Mouse (Mus musculus) activated CD4-positive, CD25-positive, alpha-beta regulatory T cell, adult 4 months (primary cell): ENCODE data around the gene Alox5ap. TPM values are rescaled to one million over a fixed set of nuclear protein-coding genes. Genes with fewer than 3 reads are reported as not detected.

Experiments used
- ATAC-seq: one replicate; pipeline ENCODE4 v1.8.0; 2017
- polyA plus RNA-seq, 2 experiments: library from polyadenylated mRNA; unstranded; fragments of 100-300 nt; shearing (Covaris generic); gene quantifications; one replicate each; pipeline ENCODE4 v1.2.1; 2017

The Alox5ap gene
- 1 to 10 TPM; 1.5 to 3.0 TPM for polyA plus RNA-seq

DNA sequence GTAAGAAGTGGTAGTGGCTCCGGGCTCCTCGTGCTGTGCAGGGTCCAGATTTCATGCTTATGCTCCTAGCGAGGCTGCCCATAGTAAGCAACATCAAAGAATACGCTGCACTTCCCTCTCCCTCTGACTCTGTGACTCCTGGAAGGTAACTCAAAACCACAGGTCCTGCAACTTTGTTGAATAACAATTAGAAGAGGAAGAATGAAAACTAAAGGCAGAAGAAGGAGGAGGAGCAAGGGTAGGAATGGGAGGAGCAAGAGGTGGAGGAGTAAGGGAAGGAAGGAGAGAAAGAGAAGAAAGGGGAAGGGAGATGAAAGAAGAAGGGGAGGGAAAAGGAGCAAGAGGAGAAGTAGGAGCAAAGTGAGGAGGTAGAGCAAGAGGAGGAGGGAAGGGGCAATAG lies at the start of gene Alox5ap:
Gene Alox5ap, plus strand, starts transcription at position 363 of the 400 bp plus-strand sequence.
- no peak for ATAC-seq

GRCm38 (mm10) chr5:149215540-149215939 lies 49.0 kb upstream of the Alox5ap start:
- ATAC-seq: no peak

DNA sequence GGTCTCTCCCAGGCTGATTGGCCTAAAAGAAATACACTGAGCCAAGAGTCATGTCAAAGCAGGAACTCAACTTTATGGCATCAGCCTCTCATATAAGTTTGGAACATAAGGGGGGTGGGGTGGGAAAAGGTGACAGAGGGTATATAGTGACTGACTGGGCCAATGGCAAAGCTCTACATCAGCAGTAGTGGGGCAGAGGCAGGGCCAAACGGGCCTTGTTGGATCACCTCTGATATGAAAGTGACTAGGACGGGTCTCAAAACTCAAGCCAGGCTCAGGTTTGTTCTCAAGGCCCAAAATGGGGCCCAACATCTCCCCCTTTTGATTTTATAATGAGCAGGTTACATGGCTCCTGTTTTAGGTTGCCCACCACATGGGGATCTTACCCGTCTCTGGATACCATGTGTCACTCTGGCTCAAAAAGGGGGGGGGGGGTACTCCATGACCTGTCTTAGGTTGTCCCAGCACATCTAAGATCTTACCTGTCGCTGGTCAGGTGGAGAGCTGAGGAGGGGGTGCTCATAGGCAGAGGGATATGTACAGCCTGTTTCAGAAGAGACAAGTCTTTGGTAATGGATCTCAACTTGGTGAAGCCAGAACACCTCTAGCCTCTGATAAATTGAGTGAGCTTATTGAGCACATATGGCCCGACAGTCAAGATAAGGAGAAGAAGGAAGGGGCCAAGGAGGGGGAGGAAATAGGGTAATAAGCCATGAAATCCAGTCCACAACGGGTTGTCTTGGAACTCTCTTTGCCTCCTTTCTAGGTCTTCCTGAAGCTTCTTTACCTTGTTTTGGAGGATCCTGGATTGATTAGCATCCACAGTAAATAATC lies 46.8 kb upstream of the Alox5ap start:
- ATAC-seq: no peak

- no peak for ATAC-seq
Measured at GRCm38 (mm10) chr5:149219493-149219892, 45.1 kb upstream of the Alox5ap start.

DNA sequence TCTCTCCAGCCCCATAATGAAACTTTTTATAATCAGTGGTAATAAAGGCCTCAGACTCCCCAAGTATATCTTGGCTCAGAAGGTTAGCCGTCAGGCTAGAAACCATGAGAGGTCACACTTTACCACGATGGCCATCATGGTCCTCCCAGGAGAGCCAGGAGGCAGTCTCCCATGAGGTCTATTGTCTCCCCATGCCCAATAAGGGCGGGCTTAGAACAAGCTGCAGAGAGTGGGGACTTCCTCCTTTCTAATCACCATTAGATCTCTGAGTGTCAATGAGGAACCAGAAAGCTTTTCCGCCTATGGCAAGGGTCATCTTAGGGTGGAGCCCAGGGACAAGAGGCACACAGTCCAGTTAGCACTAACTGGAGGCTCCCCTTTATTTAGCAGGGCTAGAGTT lies 43.2 kb upstream of the Alox5ap start:
- ATAC-seq: no peak

DNA sequence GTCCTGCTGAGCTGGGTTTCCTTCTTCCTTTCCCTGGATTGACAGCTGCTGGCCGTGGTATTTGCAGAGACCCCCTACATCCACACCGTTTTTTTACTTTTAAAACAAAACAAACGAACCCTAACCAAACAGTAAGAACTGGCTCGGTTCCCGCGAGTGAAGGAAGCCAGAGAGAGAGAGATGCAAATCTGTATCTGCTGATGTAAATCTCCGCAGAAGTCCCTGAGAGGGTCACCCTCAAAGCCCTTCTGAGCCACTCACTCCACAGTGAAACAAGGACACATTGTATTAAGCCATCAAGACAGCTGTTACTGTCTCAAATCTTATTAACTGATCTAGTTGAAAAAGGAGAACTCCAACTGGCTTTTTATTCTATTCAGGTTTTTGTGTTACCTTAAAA lies 39.9 kb upstream of the Alox5ap start:
- ATAC-seq: no peak

- ATAC-seq: peak; percentile 99
Measured at GRCm38 (mm10) chr5:149228700-149229618, 35.6 kb upstream of the Alox5ap start.

GRCm38 (mm10) chr5:149229619-149230339 lies 34.8 kb upstream of the Alox5ap start:
- no peak for ATAC-seq

DNA sequence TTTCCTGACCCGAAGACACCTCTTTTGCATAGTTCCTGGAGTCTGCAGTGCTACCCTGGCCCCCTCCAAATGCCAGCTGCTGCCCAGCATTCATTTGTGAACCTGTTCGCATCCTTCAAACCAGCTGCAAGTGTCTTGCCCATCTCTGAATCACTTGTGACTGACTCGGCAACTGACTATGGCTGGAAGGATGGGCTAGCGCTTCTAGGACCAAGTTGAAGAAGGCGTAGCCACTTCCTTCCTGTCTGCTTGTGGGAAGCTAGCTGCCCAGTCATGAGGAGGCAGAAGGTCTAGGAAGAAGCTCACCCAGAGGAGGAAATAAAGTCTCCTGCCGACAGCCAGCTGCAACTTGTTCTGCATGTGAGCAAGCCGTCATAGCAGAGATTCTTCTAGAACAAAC lies 29.6 kb upstream of the Alox5ap start:
- peak; percentile 69 for ATAC-seq

GRCm38 (mm10) chr5:149237221-149237950 lies 27.2 kb upstream of the Alox5ap start:
- no peak for ATAC-seq

DNA sequence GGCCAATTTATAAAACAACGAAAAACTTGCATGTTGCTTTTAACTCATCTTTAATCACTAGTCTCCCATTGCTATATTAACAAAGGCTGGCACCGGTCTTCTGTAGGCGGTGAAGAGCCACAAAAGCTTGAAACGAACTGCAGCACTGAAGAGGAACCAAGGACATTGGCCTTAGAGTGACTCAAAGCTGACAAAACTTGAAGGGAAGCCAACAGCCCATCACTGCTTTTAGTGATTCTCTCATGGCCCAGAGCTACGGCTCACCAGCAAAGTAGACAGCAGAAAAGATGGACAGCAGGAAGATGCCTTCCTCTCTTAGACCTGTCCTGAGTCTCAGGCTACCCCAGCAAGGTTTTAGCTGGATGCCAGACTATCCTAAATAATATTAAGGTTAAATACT lies 22.1 kb upstream of the Alox5ap start:
- ATAC-seq: no peak

- ATAC-seq: no peak
Measured at GRCm38 (mm10) chr5:149243053-149243452, 21.5 kb upstream of the Alox5ap start.

DNA sequence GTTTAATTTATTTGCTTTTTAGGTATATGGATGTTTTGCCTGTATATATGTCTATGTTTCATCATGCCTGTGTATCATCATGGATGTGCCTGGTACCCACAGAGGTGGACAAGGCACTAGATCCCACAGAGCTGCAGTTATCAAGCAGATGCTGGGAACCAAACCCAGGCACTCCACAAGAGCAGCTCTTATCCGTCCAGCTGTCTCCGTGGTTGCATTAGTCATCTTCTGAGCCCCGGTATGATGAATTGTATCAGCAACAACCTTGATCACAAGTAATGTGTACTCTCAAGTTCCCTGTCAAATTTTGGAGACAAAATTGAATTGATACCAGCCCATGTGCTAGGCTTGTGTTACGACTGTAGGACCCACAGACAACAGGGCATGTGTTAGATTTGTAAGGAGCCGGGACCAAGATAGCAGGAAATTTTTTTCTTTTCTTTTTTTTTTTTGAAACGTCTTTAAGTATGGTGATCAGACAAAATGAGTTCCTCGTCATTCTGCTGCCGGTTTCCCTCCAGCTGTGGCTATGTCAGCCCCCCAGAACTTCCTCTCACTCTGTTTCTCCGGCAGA lies 19.1 kb upstream of the Alox5ap start:
- ATAC-seq: no peak

GRCm38 (mm10) chr5:149245965-149246470 lies 18.5 kb upstream of the Alox5ap start:
- ATAC-seq: peak; percentile 99

GRCm38 (mm10) chr5:149247047-149247904 lies 17.3 kb upstream of the Alox5ap start:
- no peak for ATAC-seq

DNA sequence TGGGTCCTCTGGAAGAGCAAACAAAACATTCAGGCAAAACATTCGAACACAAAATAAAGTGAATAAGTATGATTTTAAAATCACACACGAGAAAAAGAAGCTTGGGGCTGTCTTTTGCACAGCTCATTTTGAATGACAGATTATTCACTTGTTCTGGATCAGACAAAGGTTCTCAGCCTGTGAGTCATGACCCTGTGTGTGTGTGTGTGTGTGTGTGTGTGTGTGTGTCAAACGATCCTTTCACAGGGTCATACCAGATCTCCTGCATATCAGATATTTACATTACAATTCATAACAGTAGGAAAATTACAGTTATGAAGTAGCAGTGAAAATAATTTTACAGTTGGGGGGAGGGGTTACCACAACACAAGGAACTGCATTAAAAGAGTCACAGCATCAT lies 12.3 kb upstream of the Alox5ap start:
- ATAC-seq: no peak

DNA sequence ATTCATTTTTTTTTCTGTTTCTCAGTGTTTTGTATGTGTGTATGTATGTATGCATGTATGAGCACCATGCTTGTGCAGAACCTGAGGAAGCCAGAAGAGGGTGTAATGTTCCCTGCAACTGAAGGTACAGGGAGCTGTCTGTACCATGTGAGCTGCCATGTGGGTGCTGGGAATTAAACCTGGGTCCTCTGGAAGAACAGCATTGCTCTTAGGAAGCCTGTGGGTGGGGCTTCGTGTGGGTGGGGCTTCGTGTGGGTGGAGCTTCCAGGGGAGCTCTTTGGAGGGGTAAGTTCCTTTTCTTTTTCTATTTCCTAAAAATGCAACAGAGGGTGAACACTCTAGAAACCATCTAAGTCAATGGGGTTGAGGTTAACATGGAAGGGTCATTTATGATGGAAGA lies 11.1 kb upstream of the Alox5ap start:
- no peak for ATAC-seq

- no peak for ATAC-seq
Measured at GRCm38 (mm10) chr5:149255522-149255921, 9.0 kb upstream of the Alox5ap start.

- no peak for ATAC-seq
Measured at GRCm38 (mm10) chr5:149257518-149258281, 6.9 kb upstream of the Alox5ap start.

- no peak for ATAC-seq
Measured at GRCm38 (mm10) chr5:149259093-149259492, 5.5 kb upstream of the Alox5ap start.
